Mouse (Mus musculus) kidney, embryonic 14.5 days (tissue): ENCODE results near the gene Fbxw22. TPM values are rescaled to one million over a fixed set of nuclear protein-coding genes. Genes with fewer than 3 reads are reported as not detected.
"Not testable (repeated sequence)": the region's sequence is repeated elsewhere in the genome, so short reads cannot be mapped to it uniquely, and the experiment has no call there.

ENCODE experiments used
- ATAC-seq: fragments of 200-750 bp; cut with Nextera tagmentation; 2 replicates; pipeline ENCODE4 v1.8.0; 2017; ENCODE audit warnings: moderate number of reproducible peaks, mild to moderate bottlenecking, moderate TSS enrichment, moderate library complexity; ENCODE audit not compliant: low FRiP score, low TSS enrichment
- H3K27ac ChIP-seq: fragments of 300-500 bp; sonication (generic); 2 replicates; pipeline ENCODE4 v1.5.1; 2014; ENCODE audit warnings: low read depth, mild to moderate bottlenecking, low read length, moderate library complexity, mixed read lengths
- H3K27me3 ChIP-seq: fragments of 300-500 bp; sonication (generic); 2 replicates; pipeline ENCODE4 v1.6.1; 2014; ENCODE audit warnings: mild to moderate bottlenecking, low read length; ENCODE audit not compliant: control insufficient read depth, insufficient read depth
- H3K36me3 ChIP-seq: fragments of 300-500 bp; sonication (generic); 2 replicates; pipeline ENCODE4 v1.6.1; 2014; ENCODE audit warnings: low read length, mixed read lengths; ENCODE audit not compliant: control insufficient read depth, insufficient read depth
- H3K4me1 ChIP-seq: fragments of 300-500 bp; sonication (generic); 2 replicates; pipeline ENCODE4 v1.6.1; 2014; ENCODE audit warnings: low read length, mixed read lengths; ENCODE audit not compliant: control insufficient read depth, insufficient read depth
- H3K4me2 ChIP-seq: fragments of 300-500 bp; sonication (generic); replicated peaks from 2 replicates; pipeline ENCODE4 v1.6.1; 2014; ENCODE audit warnings: low read depth, mild to moderate bottlenecking, low read length
- H3K4me3 ChIP-seq: fragments of 300-500 bp; sonication (generic); 2 replicates; pipeline ENCODE4 v1.5.1; 2014; ENCODE audit warnings: mild to moderate bottlenecking, low read length
- H3K9ac ChIP-seq: fragments of 300-500 bp; sonication (generic); 2 replicates; pipeline ENCODE4 v1.6.1; 2014; ENCODE audit warnings: low read depth, mild to moderate bottlenecking, low read length, moderate library complexity
- H3K9me3 ChIP-seq: fragments of 300-500 bp; sonication (generic); 2 replicates; pipeline ENCODE4 v1.6.1; 2016; ENCODE audit warnings: low read length; ENCODE audit not compliant: control insufficient read depth
- WGBS: fragments of 180-500 bp; shearing (Covaris S2); extraction: QIAGEN DNeasy Blood & Tissue Kit; methylation state at CpG from one replicate; pipeline ENCODE4 v1.1.7; 2014; 5-methylcytosine and 5-hydroxymethylcytosine counted together
- polyA plus RNA-seq: library from polyadenylated mRNA; unstranded; fragments of >200 nt; fragmentation: Nextera tagmentation; extraction: Ambion mirVana; gene quantifications from 2 replicates; pipeline ENCODE4 v1.2.1, GENCODE M21; 2014

The Fbxw22 gene
- not detected in 2 replicates for polyA plus RNA-seq

DNA sequence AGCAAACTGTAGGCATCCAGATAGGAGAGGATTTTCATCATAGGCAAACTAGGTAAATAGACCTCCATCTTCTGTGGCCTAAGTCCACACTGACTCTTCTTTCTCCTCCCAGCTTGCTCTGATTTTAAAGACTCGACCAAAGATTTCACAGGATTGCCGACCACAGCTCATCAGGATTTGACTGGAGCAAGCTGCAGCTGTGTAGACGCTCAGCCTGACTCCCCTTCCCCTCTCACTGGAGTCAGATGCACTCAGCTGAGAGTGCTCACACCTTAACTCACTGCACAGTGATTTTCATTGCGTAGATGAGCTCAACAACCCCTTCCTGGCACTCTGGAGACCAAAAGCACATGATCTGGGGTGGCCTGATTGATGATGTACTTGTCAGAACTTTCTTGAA lies at the start of gene Fbxw22:
Gene Fbxw22 (minus strand): TSS at position 101 of the 400 bp plus-strand sequence.
- not testable (repeated sequence) for ATAC-seq, H3K4me1 ChIP-seq
- WGBS, result 76% methylated on average over 4 of the region's 4 CpGs

DNA sequence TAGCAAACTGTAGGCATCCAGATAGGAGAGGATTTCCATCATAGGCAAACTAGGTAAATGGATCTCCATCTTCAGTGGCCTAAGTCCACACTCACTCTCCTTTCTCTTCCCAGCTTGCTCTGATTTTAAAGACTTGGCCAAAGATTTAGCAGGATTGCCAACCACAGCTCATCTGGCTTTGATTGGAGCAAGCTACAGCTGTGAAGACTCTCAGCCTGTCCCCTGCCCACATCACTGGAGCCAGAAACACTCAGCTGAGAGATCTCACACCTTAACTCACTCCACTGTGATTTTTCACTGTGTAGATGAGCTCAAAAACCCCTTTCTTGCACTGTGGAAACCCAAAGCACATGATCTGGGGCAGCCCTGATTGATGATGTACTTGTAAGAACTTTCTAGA lies 44.9 kb upstream of the Fbxw22 start, which contains the start of gene Fbxw16:
Gene Fbxw16 (minus strand): TSS at position 101 of the 400 bp plus-strand sequence.
- H3K36me3 ChIP-seq, result no peaks in the 10 kb centered on the region
- no peaks in the 10 kb centered on the region for H3K27me3 ChIP-seq
- H3K27ac ChIP-seq, result no peak within 1 kb of the TSS
- H3K4me2 ChIP-seq, result no peak within 1 kb of the TSS
- H3K4me3 ChIP-seq, result no peak within 1 kb of the TSS
- no peaks in the 10 kb centered on the region for H3K4me1 ChIP-seq
- no peak within 1 kb of the TSS for H3K9ac ChIP-seq
- ATAC-seq, result no peak
- no peaks in the 10 kb centered on the region for H3K9me3 ChIP-seq

More for the DNA sequence above, at the start of gene Fbxw22:
- H3K36me3 ChIP-seq, H3K9me3 ChIP-seq, H3K4me3 ChIP-seq, H3K4me2 ChIP-seq, H3K9ac ChIP-seq, H3K27ac ChIP-seq, H3K27me3 ChIP-seq: not testable (repeated sequence)

DNA sequence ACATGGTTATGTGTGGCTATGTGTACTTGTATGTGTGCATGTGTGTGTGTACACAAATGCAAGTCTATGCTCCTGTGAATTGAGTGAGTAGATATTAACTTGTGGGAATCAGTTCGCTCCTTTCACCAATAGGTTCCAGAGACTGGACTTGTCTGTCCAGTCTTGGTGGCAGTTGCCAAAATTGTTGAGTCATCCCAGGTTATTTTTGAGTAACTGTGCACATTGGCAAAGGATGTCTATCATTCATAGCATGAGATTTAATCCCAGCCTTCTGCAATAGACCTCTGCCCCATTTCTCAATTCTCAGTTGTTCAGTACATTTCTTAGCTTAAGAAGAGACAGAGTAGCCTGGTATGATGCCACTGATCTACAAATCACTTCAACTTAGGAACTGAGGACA lies 28.9 kb upstream of the Fbxw22 start:
- Histone ChIP-seq H3K4me3 (no peak overlapping the region), H3K36me3 (no peaks in the 10 kb centered on the region), H3K4me1 (no peaks in the 10 kb centered on the region), H3K4me2 (no peak overlapping the region), H3K9me3 (no peaks in the 10 kb centered on the region), H3K27me3 (no peaks in the 10 kb centered on the region), H3K9ac (no peak overlapping the region), H3K27ac (no peak overlapping the region)
- WGBS, result 92% methylated on average over 1 of the region's 1 CpGs
- ATAC-seq, result no peak

DNA sequence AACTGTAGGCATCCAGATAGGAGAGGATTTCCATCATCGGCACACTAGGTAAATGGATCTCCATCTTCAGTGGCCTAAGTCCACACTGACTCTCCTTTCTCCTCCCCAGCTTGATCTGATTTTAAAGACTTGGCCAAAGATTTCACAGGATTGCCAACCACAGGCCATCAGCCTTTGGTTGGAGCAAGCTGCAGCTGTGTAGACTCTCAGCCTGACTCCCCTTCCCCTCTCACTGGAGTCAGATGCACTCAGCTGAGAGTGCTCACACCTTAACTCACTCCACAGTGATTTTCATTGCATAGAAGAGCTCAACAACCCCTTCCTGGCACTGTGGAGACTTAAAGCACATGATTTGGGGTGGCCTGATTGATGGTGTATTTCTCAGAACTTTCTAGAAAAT lies 64.5 kb downstream of the Fbxw22 start, which contains the start of gene Fbxw28:
Gene Fbxw28 (minus strand): TSS at position 101 of the 400 bp plus-strand sequence.
- H3K27me3 ChIP-seq, H3K4me1 ChIP-seq, H3K9me3 ChIP-seq, H3K36me3 ChIP-seq, H3K9ac ChIP-seq, H3K4me3 ChIP-seq, H3K4me2 ChIP-seq, ATAC-seq, H3K27ac ChIP-seq: not testable (repeated sequence)
- no CpG with 5 or more reads among the region's 1 CpGs for WGBS

Other genes starting within 250 kb of the Fbxw22 start
- gene Fbxw21, start 242.3 kb downstream of the Fbxw22 start, polyA plus RNA-seq, result not detected in 2 replicates
- not detected in 2 replicates for gene Fbxw13, start 208.3 kb downstream of the Fbxw22 start, polyA plus RNA-seq
- not detected in 2 replicates for gene Fbxw20, start 169.5 kb downstream of the Fbxw22 start, polyA plus RNA-seq
- not detected in 2 replicates for gene Fbxw14, start 116.6 kb downstream of the Fbxw22 start, polyA plus RNA-seq
- not detected in 2 replicates for gene Fbxw28, start 64.6 kb downstream of the Fbxw22 start, polyA plus RNA-seq
- not detected in 2 replicates for gene Fbxw16, start 44.8 kb upstream of the Fbxw22 start, polyA plus RNA-seq
- not detected in 2 replicates for gene Fbxw19, start 91.6 kb upstream of the Fbxw22 start, polyA plus RNA-seq
- gene Fbxw15, start 164.0 kb upstream of the Fbxw22 start, polyA plus RNA-seq, result 0.43 and 0.79 TPM in 2 replicates
- 0.32 TPM in 1 of 2 replicates, not detected in the other for gene Fbxw24, start 221.8 kb upstream of the Fbxw22 start, polyA plus RNA-seq